Mouse (Mus musculus): ENCODE results near the gene Poln.
A peak's percentile ranks its signal among the peaks of the same experiment; 100 is the strongest.

The Poln gene

GRCm38 (mm10) chr5:34168950-34169891 is at the start of gene Poln, which contains the start of gene Haus3:
Gene Poln, minus strand, starts transcription at chr5:34169448.
Gene Haus3, minus strand, starts transcription at chr5:34169527.
- peak; percentile 100 for DNase-seq

DNA sequence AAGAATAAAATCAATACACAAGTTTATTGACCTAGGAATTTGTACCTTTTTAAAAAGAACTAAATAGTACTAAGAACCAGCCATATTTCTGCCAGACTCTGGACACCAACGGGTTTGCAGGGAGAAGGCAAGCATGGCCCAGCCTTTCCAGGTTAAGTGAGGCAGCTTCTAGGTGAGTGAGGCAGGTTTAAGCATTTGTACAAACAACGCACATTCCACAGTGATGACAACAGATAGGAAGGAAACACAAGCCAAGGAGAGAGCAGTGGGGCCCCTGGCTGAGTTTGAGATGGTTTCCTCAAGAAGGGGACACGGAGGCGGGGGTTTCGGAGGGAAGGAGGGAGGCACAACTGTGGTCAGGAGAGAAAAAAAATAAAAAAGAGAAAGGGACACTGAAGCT is 49.4 kb upstream of the Poln start:
- DNase-seq, result no peak

DNA sequence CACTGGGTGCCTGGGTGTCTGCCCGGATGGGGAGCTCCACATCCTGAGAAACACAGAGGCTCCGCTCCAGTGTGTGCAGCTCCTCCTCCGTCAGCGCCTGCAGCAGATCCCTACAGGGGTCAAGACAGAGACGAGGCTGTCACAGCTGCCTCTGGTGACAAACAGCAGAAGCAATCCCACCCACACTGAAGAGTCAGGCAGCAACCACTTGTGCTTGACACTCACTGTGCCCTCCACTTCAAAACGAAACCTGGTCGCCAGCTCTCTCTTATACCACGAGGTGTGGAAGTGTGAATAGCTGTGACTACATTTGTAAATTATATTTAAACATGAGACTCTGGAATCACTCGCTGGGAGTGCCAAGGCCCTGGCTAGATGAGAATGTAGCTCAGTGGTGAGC is 48.5 kb upstream of the Poln start:
- no peak for DNase-seq

- no peak for DNase-seq
Measured at GRCm38 (mm10) chr5:34216025-34216424, 46.8 kb upstream of the Poln start.

DNA sequence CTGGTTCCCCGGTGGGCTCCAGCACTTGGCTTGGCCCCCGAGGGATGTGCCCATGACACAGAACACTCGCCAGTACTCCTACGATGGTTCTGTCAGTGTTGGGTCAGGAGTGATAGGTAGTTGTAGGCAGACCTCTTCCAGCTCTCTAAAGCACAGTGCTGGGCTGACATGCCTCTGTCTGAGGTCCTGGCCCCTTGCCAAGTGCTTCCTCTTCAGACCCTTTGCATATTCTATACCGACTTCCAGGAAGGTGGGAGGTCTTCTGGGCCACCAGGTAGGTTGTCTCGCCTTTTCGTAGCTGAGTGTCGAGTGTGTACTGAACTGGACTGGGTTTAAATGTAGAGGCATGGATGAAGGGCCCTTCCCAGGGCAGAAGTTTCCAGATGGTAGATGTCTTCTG is 44.4 kb upstream of the Poln start:
- no peak for DNase-seq

DNA sequence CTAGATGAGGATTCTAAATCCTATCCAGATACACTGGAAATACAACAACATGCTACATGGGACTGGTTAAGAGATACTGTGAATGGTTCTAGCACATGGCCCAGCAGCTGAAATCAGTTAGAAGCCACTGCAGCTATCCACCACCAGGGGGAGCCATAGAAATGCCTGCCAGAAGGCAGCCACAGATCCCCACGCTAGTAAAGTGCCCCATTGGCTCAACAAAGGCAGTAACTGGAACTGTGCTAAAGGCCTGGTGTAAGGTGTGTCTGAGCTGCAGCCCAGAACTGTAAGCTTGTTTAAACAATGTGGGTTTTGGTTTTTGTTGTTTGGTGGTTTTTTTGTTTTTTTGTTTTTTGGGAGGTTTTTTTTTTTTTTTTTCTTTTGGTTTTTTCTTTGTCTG is 41.0 kb upstream of the Poln start:
- peak; percentile 88 for DNase-seq

- DNase-seq, result no peak
Measured at GRCm38 (mm10) chr5:34207503-34207902, 38.3 kb upstream of the Poln start.

GRCm38 (mm10) chr5:34205788-34206187 is 36.5 kb upstream of the Poln start:
- no peak for DNase-seq

- DNase-seq, result no peak
Measured at GRCm38 (mm10) chr5:34204911-34205310, 35.7 kb upstream of the Poln start.

- DNase-seq, result no peak
Measured at GRCm38 (mm10) chr5:34202006-34202405, 32.8 kb upstream of the Poln start.

DNA sequence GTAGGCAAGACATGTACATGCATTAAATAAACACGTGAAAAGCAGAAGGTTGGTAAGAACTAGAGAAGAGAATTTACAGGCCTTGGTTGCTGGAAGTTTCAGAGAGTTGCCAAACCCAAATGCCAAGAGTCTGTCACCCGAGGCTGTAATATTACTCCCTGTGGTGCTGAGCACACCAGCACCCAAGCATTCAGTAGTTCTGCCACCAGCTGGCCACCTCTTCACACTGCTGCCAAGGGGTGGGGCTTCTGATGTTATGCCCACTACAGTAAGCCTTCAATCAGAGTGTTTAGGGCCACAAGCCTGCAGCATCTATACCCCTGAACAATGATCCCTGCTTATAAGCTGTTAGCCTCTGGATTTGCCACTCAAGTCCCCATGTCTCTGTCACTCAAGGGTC is 32.1 kb upstream of the Poln start:
- DNase-seq, result no peak

- DNase-seq, result no peak
Measured at GRCm38 (mm10) chr5:34198615-34199014, 29.4 kb upstream of the Poln start.

GRCm38 (mm10) chr5:34197243-34197642 is 28.0 kb upstream of the Poln start:
- no peak for DNase-seq

DNA sequence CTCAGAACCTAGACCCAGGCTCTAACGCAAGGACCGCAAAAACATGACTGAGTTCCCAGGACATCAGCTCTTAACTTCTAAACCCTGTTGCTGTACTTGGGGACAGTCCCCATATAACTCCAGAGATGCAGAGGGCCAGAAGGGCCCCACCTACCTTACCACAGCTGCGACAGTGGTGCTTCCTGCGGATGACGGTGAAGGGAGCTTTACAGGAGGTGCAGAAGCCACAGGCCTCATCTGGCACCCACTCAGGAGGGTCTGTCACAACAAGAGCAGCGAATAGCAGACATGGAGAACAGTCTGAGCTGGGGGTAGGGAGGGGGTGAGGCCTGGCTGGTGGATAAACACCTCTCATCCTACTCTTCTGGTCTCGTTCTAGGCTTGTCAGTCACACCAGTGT is 27.2 kb upstream of the Poln start:
- DNase-seq, result no peak

DNA sequence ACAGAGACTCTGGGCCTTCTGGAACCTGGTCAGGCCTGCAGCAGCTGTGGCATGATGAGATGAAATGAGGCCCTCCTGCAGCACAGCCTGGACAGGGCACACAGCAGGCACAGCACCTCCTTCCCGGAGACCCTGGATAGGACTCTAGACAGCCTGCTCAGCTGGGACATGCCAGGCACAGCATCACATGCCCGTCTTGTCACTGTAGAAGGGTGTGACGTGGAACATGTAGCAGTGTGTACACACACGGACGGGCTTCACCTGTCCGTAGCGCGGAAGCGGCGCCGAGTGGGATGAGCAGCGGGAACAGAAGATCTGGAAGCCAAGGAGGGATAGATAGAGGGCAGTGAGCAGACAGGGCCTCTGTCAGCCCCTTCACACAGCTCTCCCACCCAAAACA is 26.5 kb upstream of the Poln start:
- DNase-seq, result no peak

- DNase-seq, result no peak
Measured at GRCm38 (mm10) chr5:34194975-34195662, 25.9 kb upstream of the Poln start.

DNA sequence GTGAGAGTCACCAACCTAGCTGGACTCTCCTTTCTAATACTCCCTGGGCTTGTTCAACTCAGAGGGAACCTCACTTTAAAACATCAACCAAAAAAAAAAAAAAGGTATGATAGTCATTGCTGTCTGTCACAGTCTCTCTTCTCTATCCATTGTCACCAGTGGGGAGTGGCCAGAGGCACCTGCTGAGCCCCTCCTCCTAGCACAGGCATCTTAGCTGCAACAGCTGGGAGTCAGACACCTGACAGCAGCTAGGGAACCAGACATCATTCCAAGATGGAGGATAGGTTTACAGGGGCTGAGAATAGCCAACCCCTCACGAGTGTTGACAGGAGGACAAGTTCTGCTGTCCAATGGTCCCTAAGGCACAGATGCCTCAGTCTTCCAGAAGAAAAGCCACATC is 25.2 kb upstream of the Poln start:
- no peak for DNase-seq

- peak; percentile 46 for DNase-seq
Measured at GRCm38 (mm10) chr5:34191843-34192242, 22.6 kb upstream of the Poln start.

DNA sequence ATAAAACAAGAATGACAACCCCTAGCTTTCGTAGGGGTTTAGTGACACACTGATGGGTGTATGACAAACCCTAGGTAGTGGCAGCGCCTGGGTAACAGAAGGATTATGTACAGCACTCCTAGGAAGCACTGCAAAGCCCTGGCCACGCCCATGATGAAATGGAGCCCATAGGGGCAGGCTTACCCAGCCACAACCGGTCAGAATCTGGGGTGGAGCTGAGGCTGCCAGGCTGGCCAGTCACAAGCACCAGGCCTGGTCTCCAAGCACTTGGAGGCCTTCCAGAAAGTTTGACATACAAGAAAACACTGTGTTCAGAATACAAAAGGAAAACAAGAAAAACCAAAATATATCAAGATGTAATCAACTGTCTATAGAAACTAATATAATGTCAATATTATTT is 21.8 kb upstream of the Poln start:
- peak; percentile 20 for DNase-seq

DNA sequence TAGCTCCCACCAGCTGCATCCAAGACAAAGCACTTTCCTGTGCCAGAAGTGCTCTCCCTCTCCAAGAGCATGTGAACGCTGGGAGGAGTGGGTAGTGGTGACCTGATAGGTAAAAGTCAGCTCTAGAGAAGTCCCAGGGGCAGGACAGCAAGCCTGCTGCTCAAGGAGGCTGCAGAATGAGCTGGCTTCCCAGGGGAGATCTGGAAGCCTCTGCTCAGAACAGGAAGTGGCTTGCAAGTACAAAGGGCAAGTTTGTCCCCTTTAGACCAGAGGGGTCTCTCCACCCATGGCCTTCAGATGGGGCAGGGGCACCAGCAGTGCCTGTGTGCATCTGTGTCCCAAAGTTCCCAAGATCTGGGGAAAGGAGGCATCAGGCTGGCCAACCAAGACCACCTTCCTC is 20.3 kb upstream of the Poln start:
- DNase-seq, result no peak

DNA sequence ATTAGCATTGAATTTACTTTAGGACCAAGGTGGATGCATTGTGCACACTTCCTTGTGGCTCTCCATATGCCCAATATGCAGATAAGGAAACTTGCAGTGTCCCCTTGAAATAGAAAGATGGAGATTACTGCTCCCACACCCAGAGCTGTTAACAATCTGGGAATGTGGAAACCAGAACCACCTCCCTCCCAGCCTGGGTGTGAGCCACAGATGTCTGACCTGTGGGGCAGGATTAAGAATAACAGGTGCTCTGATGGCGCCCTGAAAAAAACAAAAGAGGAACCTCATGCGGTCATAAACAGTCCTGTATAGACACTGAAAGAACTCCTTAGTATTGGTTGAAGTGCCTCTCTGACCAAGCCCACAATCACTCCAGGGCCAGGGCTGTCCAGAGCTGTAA is 19.6 kb upstream of the Poln start:
- no peak for DNase-seq

- peak; percentile 100 for DNase-seq
Measured at GRCm38 (mm10) chr5:34187601-34188316, 18.5 kb upstream of the Poln start, which contains the start of gene Mxd4. Gene Mxd4, minus strand, starts transcription at chr5:34187720.

- DNase-seq, result peak; percentile 57
Measured at GRCm38 (mm10) chr5:34186961-34187391, 17.7 kb upstream of the Poln start.

All from retina, postnatal 1 day (tissue).